Mouse (Mus musculus) brain, embryonic 14.5 days (tissue): ENCODE data around the gene Smim17.

Experiments
- CTCF ChIP-seq: fragments of 200-500 bp; IDR thresholded peaks from 2 replicates; pipeline ENCODE4 v1.5.1; 2012; ENCODE audit warnings: inconsistent platforms, mild to moderate bottlenecking, moderate library complexity, borderline replicate concordance; ENCODE audit not compliant: insufficient read depth, insufficient read length; ENCODE audit errors: extremely low read depth
- POLR2A ChIP-seq: fragments of 200-500 bp; IDR thresholded peaks from 2 replicates; pipeline ENCODE4 v1.6.1; 2012; ENCODE audit warnings: mild to moderate bottlenecking, inconsistent platforms, borderline replicate concordance; ENCODE audit not compliant: poor library complexity, insufficient read depth, insufficient read length, severe bottlenecking; ENCODE audit errors: extremely low read depth

GRCm38 (mm10) chr7:6364761-6365160 lies 33.8 kb upstream of the Smim17 start:
- TF ChIP-seq CTCF (no peak), POLR2A (no peak)
